ENCODE assay signal across 8 mouse cellular contexts in the genomic region with DNA sequence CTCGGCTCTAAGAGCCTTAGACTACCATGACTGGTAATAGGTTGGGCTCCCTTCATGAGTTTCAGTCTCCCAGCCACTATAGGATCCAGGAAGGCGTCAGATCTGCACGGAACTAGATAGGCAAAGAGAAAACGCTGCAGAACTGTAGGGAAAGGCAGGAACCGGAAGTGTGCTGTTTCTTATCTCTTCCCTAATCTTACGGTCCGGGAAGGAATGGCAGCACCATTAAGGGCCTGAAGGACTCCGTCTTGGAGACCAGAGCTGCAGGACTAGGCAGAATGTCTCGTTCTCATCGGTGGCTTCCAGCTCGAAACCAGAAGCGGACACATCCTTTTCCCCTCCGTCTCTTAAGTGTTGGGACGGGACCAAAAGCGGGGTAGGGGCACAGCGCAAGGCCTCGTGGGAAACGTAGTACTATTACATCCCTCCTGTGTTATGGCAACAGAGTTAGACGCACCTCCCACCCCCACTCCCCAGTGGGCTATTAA. TPM values are rescaled to one million over a fixed set of nuclear protein-coding genes. Genes with fewer than 3 reads are reported as not detected.
DNase-seq lines count a peak whose midpoint lies in the region; ATAC-seq and TF ChIP-seq lines count a peak whose summit lies in the region.

No protein-coding gene starts in this region.

- peak overlapping the region; percentile 71 for H3K9ac ChIP-seq in intestine, postnatal 0 days (ENCODE audit: low read depth, low read length)

- H3K27ac ChIP-seq in embryonic facial prominence, embryonic 10.5 days (replicated peaks) = peak overlapping the region; percentile 87
- H3K27ac ChIP-seq in intestine, postnatal 0 days (ENCODE audit: low read depth, low read length) = peak overlapping the region; percentile 93
- H3K27ac ChIP-seq in limb, embryonic 10.5 days = peak overlapping the region; percentile 81
- H3K27ac ChIP-seq in midbrain, embryonic 10.5 days (replicated peaks) = peak overlapping the region; percentile 86

- no peak for TF ChIP-seq CTCF in intestine, postnatal 0 days (IDR thresholded peaks at IDR 0.05; ENCODE audit: low read depth)

- DNase-seq in adrenal gland, postnatal 36 days = peak; percentile 55 to 70
- DNase-seq in embryonic facial prominence, embryonic 10.5 days (ENCODE audit: low spot score) = peak; percentile 60
- peak; percentile 96 for DNase-seq in heart, adult 11 months
- peak; percentile 65 for DNase-seq in limb, embryonic 10.5 days (ENCODE audit: low spot score)
- DNase-seq in midbrain, embryonic 10.5 days (ENCODE audit: low spot score) = peak; percentile 57
- peak; percentile 50 to 54 for DNase-seq in right cerebral cortex, postnatal 36 days (ENCODE audit: low spot score in 2 of 2)
- DNase-seq in yolk sac, embryonic 10.5 days (ENCODE audit: low spot score) = peak; percentile 83

- H3K4me3 ChIP-seq in embryonic facial prominence, embryonic 10.5 days = peak overlapping the region; percentile 63
- peak overlapping the region; percentile 55 for H3K4me3 ChIP-seq in intestine, postnatal 0 days (ENCODE audit: low read depth, low read length)
- peak overlapping the region; percentile 53 for H3K4me3 ChIP-seq in limb, embryonic 10.5 days
- peak overlapping the region; percentile 59 for H3K4me3 ChIP-seq in midbrain, embryonic 10.5 days

- H3K9me3 ChIP-seq in embryonic facial prominence, embryonic 10.5 days = 0 out of 2 replicates have a peak, but pooled peaks cover 4% of the 10 kb centered on the region
- H3K9me3 ChIP-seq in intestine, postnatal 0 days (ENCODE audit: control insufficient read depth) = no peaks in the 10 kb centered on the region
- no peaks in the 10 kb centered on the region for H3K9me3 ChIP-seq in limb, embryonic 10.5 days (replicated peaks)
- H3K9me3 ChIP-seq in midbrain, embryonic 10.5 days (replicated peaks) = no peaks in the 10 kb centered on the region

- peak overlapping the region; percentile 69 for H3K4me2 ChIP-seq in intestine, postnatal 0 days (replicated peaks; ENCODE audit: low read depth)

- peaks cover 42% of the 10 kb centered on the region for H3K36me3 ChIP-seq in embryonic facial prominence, embryonic 10.5 days (replicated peaks)
- peaks cover 22% of the 10 kb centered on the region for H3K36me3 ChIP-seq in intestine, postnatal 0 days (ENCODE audit: control insufficient read depth, insufficient read depth)
- H3K36me3 ChIP-seq in limb, embryonic 10.5 days = peaks cover 45% of the 10 kb centered on the region
- H3K36me3 ChIP-seq in midbrain, embryonic 10.5 days = peaks cover 41% of the 10 kb centered on the region

- 5% methylated on average over 19 of the region's 19 CpGs for WGBS in embryonic facial prominence, embryonic 10.5 days
- 5% methylated on average over 19 of the region's 19 CpGs for WGBS in intestine, postnatal 0 days
- WGBS in limb, embryonic 10.5 days = 7% methylated on average over 19 of the region's 19 CpGs
- 11% methylated on average over 19 of the region's 19 CpGs for WGBS in midbrain, embryonic 10.5 days

- peaks cover 10% of the 10 kb centered on the region for H3K4me1 ChIP-seq in embryonic facial prominence, embryonic 10.5 days
- 0 out of 2 replicates have a peak, but pooled peaks cover 3% of the 10 kb centered on the region for H3K4me1 ChIP-seq in intestine, postnatal 0 days (replicated peaks; ENCODE audit: control insufficient read depth, insufficient read depth, low read length)
- peaks cover 10% of the 10 kb centered on the region for H3K4me1 ChIP-seq in limb, embryonic 10.5 days
- H3K4me1 ChIP-seq in midbrain, embryonic 10.5 days = peaks cover 11% of the 10 kb centered on the region

- peak; percentile 83 for ATAC-seq in intestine, postnatal 0 days

- no peaks in the 10 kb centered on the region for H3K27me3 ChIP-seq in embryonic facial prominence, embryonic 10.5 days (replicated peaks; ENCODE audit: low read depth, poor library complexity, severe bottlenecking)
- no peaks in the 10 kb centered on the region for H3K27me3 ChIP-seq in intestine, postnatal 0 days (replicated peaks; ENCODE audit: control insufficient read depth, insufficient read depth, low read length)
- no peaks in the 10 kb centered on the region for H3K27me3 ChIP-seq in limb, embryonic 10.5 days (ENCODE audit: low read depth, poor library complexity, severe bottlenecking)
- no peaks in the 10 kb centered on the region for H3K27me3 ChIP-seq in midbrain, embryonic 10.5 days (ENCODE audit: low read depth, poor library complexity, severe bottlenecking)

RNA-seq across cellular contexts. Expression of a gene that starts 11.9 kb away (rescaled TPM):
- total RNA-seq in adrenal gland, postnatal 36 days (2021) = 100 to 1,000 TPM; 919 to 976 TPM
- polyA plus RNA-seq in embryonic facial prominence, embryonic 10.5 days (2016; fragmentation: Nextera tagmentation; extraction: Ambion mirVana) = 1,112 and 1,123 TPM in 2 replicates
- 555 and 561 TPM in 2 replicates for polyA plus RNA-seq in intestine, postnatal 0 days (2015; fragmentation: Nextera tagmentation; extraction: Ambion mirVana)
- 1,082 and 1,228 TPM in 2 replicates for polyA plus RNA-seq in limb, embryonic 10.5 days (2016; fragmentation: Nextera tagmentation; extraction: Ambion mirVana)
- 886 and 1,011 TPM in 2 replicates for polyA plus RNA-seq in midbrain, embryonic 10.5 days (2016; fragmentation: Nextera tagmentation; extraction: Ambion mirVana)

RNA-seq across cellular contexts. Expression of a gene that starts 12.6 kb away (rescaled TPM):
- total RNA-seq in adrenal gland, postnatal 36 days (2021) = 10 to 100 TPM; 10.7 to 13.6 TPM
- polyA plus RNA-seq in embryonic facial prominence, embryonic 10.5 days (2016; fragmentation: Nextera tagmentation; extraction: Ambion mirVana) = 19.7 and 20.1 TPM in 2 replicates
- polyA plus RNA-seq in intestine, postnatal 0 days (2015; fragmentation: Nextera tagmentation; extraction: Ambion mirVana) = 4.0 and 4.4 TPM in 2 replicates
- 22.4 and 23.1 TPM in 2 replicates for polyA plus RNA-seq in limb, embryonic 10.5 days (2016; fragmentation: Nextera tagmentation; extraction: Ambion mirVana)
- polyA plus RNA-seq in midbrain, embryonic 10.5 days (2016; fragmentation: Nextera tagmentation; extraction: Ambion mirVana) = 16.3 and 17.7 TPM in 2 replicates

RNA-seq across cellular contexts. Expression of a gene that starts 17.0 kb away (rescaled TPM):
- total RNA-seq in adrenal gland, postnatal 36 days (2021) = under 1 TPM; 0.20 to 0.63 TPM
- 0.67 and 1.0 TPM in 2 replicates for polyA plus RNA-seq in embryonic facial prominence, embryonic 10.5 days (2016; fragmentation: Nextera tagmentation; extraction: Ambion mirVana)
- 0.05 and 0.09 TPM in 2 replicates for polyA plus RNA-seq in intestine, postnatal 0 days (2015; fragmentation: Nextera tagmentation; extraction: Ambion mirVana)
- polyA plus RNA-seq in limb, embryonic 10.5 days (2016; fragmentation: Nextera tagmentation; extraction: Ambion mirVana) = 0.66 and 0.94 TPM in 2 replicates
- polyA plus RNA-seq in midbrain, embryonic 10.5 days (2016; fragmentation: Nextera tagmentation; extraction: Ambion mirVana) = 0.47 and 0.83 TPM in 2 replicates

RNA-seq across cellular contexts. Expression of a gene that starts 29.2 kb away (rescaled TPM):
- 1 to 10 TPM; 3.2 to 3.4 TPM for total RNA-seq in adrenal gland, postnatal 36 days (2021)
- 5.7 and 6.6 TPM in 2 replicates for polyA plus RNA-seq in embryonic facial prominence, embryonic 10.5 days (2016; fragmentation: Nextera tagmentation; extraction: Ambion mirVana)
- 0.97 and 1.2 TPM in 2 replicates for polyA plus RNA-seq in intestine, postnatal 0 days (2015; fragmentation: Nextera tagmentation; extraction: Ambion mirVana)
- polyA plus RNA-seq in limb, embryonic 10.5 days (2016; fragmentation: Nextera tagmentation; extraction: Ambion mirVana) = 5.0 and 7.4 TPM in 2 replicates
- 5.5 and 5.7 TPM in 2 replicates for polyA plus RNA-seq in midbrain, embryonic 10.5 days (2016; fragmentation: Nextera tagmentation; extraction: Ambion mirVana)

RNA-seq across cellular contexts. Expression of a gene that starts 55.4 kb away (rescaled TPM):
- total RNA-seq in adrenal gland, postnatal 36 days (2021) = 1 to 10 TPM; 9.3 to 9.5 TPM
- 11.8 and 12.5 TPM in 2 replicates for polyA plus RNA-seq in embryonic facial prominence, embryonic 10.5 days (2016; fragmentation: Nextera tagmentation; extraction: Ambion mirVana)
- polyA plus RNA-seq in intestine, postnatal 0 days (2015; fragmentation: Nextera tagmentation; extraction: Ambion mirVana) = 4.0 and 4.1 TPM in 2 replicates
- polyA plus RNA-seq in limb, embryonic 10.5 days (2016; fragmentation: Nextera tagmentation; extraction: Ambion mirVana) = 8.4 and 12.0 TPM in 2 replicates
- 11.4 and 13.2 TPM in 2 replicates for polyA plus RNA-seq in midbrain, embryonic 10.5 days (2016; fragmentation: Nextera tagmentation; extraction: Ambion mirVana)

Comparison
In these comparisons a context has a peak if more than half of its experiments do, and no peak if none do; other contexts are left out.
1. Peak in every context shown above with its lines: DNase-seq, ATAC-seq, H3K4me3 ChIP-seq and H3K27ac ChIP-seq.